Mouse (Mus musculus): Measurements from ENCODE around the gene Dnmt1. TPM values are rescaled to one million over a fixed set of nuclear protein-coding genes. Genes with fewer than 3 reads are reported as not detected.

Gene Dnmt1
- polyA plus RNA-seq, 1 experiment from 2014 or later, result 67.4 TPM

Small RNAs within 50 kb of the gene (microRNA-seq; reads per million reads assigned to microRNA genes)
- 2.1 reads per million, percentile 4 among the genes with 10 or more reads in this experiment for gene Mir7081

Other genes starting within 250 kb of the Dnmt1 start
- 33.6 and 35.3 TPM in 2 replicates for gene Olfm2, start 213.5 kb downstream of the Dnmt1 start, polyA plus RNA-seq (2014; fragmentation: Nextera tagmentation; extraction: Ambion mirVana)
- gene Col5a3, start 144.8 kb downstream of the Dnmt1 start, polyA plus RNA-seq (2014; fragmentation: Nextera tagmentation; extraction: Ambion mirVana), result 0.38 and 0.43 TPM in 2 replicates
- gene Rdh8, start 141.4 kb downstream of the Dnmt1 start, polyA plus RNA-seq (2014; fragmentation: Nextera tagmentation; extraction: Ambion mirVana), result not detected in 2 replicates
- gene A230050P20Rik, start 91.2 kb downstream of the Dnmt1 start, polyA plus RNA-seq (2014; fragmentation: Nextera tagmentation; extraction: Ambion mirVana), result 0.45 and 0.66 TPM in 2 replicates
- 5.0 and 6.1 TPM in 2 replicates for gene Angptl6, start 80.2 kb downstream of the Dnmt1 start, polyA plus RNA-seq (2014; fragmentation: Nextera tagmentation; extraction: Ambion mirVana)
- gene Ppan, start 71.7 kb downstream of the Dnmt1 start, polyA plus RNA-seq (2014; fragmentation: Nextera tagmentation; extraction: Ambion mirVana), result 52.3 and 57.1 TPM in 2 replicates
- gene Eif3g, start 61.3 kb downstream of the Dnmt1 start, polyA plus RNA-seq (2014; fragmentation: Nextera tagmentation; extraction: Ambion mirVana), result 348 and 354 TPM in 2 replicates
- 18.1 and 20.1 TPM in 2 replicates for gene S1pr2, start 16.9 kb upstream of the Dnmt1 start, polyA plus RNA-seq (2014; fragmentation: Nextera tagmentation; extraction: Ambion mirVana)
- 120 and 121 TPM in 2 replicates for gene Mrpl4, start 42.9 kb upstream of the Dnmt1 start, polyA plus RNA-seq (2014; fragmentation: Nextera tagmentation; extraction: Ambion mirVana)
- gene Icam1, start 56.1 kb upstream of the Dnmt1 start, polyA plus RNA-seq (2014; fragmentation: Nextera tagmentation; extraction: Ambion mirVana), result 3.9 and 4.0 TPM in 2 replicates
- gene Icam4, start 69.5 kb upstream of the Dnmt1 start, polyA plus RNA-seq (2014; fragmentation: Nextera tagmentation; extraction: Ambion mirVana), result 5.4 and 9.2 TPM in 2 replicates
- gene Icam5, start 72.2 kb upstream of the Dnmt1 start, polyA plus RNA-seq (2014; fragmentation: Nextera tagmentation; extraction: Ambion mirVana), result not detected in 2 replicates
- gene Zglp1, start 107.2 kb upstream of the Dnmt1 start, polyA plus RNA-seq (2014; fragmentation: Nextera tagmentation; extraction: Ambion mirVana), result 0.86 and 2.1 TPM in 2 replicates
- gene Gm49373, start 113.2 kb upstream of the Dnmt1 start, polyA plus RNA-seq (2014; fragmentation: Nextera tagmentation; extraction: Ambion mirVana), result 0.75 and 1.3 TPM in 2 replicates
- 46.3 and 50.4 TPM in 2 replicates for gene Fdx1l, start 113.7 kb upstream of the Dnmt1 start, polyA plus RNA-seq (2014; fragmentation: Nextera tagmentation; extraction: Ambion mirVana)
- 2.0 and 2.1 TPM in 2 replicates for gene Gm38431, start 132.1 kb upstream of the Dnmt1 start, polyA plus RNA-seq (2014; fragmentation: Nextera tagmentation; extraction: Ambion mirVana)
- gene Raver1, start 132.1 kb upstream of the Dnmt1 start, polyA plus RNA-seq (2014; fragmentation: Nextera tagmentation; extraction: Ambion mirVana), result 66.0 and 76.1 TPM in 2 replicates
- gene Tyk2, start 171.4 kb upstream of the Dnmt1 start, polyA plus RNA-seq (2014; fragmentation: Nextera tagmentation; extraction: Ambion mirVana), result 6.1 and 7.1 TPM in 2 replicates
- gene Cdc37, start 190.1 kb upstream of the Dnmt1 start, polyA plus RNA-seq (2014; fragmentation: Nextera tagmentation; extraction: Ambion mirVana), result 297 and 318 TPM in 2 replicates
- gene Pde4a, start 205.8 kb upstream of the Dnmt1 start, polyA plus RNA-seq (2014; fragmentation: Nextera tagmentation; extraction: Ambion mirVana), result 5.0 and 6.5 TPM in 2 replicates